Mouse (Mus musculus) layer of hippocampus, postnatal 10 days (tissue): ENCODE results near the gene Chd6. TPM values are rescaled to one million over a fixed set of nuclear protein-coding genes. Genes with fewer than 3 reads are reported as not detected.

Experiments used
- DNase-seq, 2 experiments: peaks; one replicate each; pipeline ENCODE4 v3.0.0; 2021; ENCODE audit warnings: low spot score in 2 of 2
- total RNA-seq, 2 experiments: library from RNA; stranded (reverse); gene quantifications; 2 replicates each; pipeline ENCODE4 v1.2.3; 2021

Chd6 gene
- total RNA-seq, 2 experiments from 2014 or later: 55.9 to 63.9 TPM

GRCm38 (mm10) chr2:161075553-161075952 is 33.3 kb downstream of the Chd6 start:
- no peak for DNase-seq

- DNase-seq: no peak
Observed at GRCm38 (mm10) chr2:161066097-161066759, 42.6 kb downstream of the Chd6 start.

- DNase-seq: no peak
Observed at GRCm38 (mm10) chr2:161065594-161065993, 43.3 kb downstream of the Chd6 start.

GRCm38 (mm10) chr2:161064836-161065235 is 44.0 kb downstream of the Chd6 start:
- DNase-seq: no peak

GRCm38 (mm10) chr2:161058841-161059240 is 50.0 kb downstream of the Chd6 start:
- no peak for DNase-seq

- DNase-seq: peak; percentile 35 to 47
Observed at GRCm38 (mm10) chr2:161053765-161054164, 55.1 kb downstream of the Chd6 start.

GRCm38 (mm10) chr2:161052175-161052574 is 56.7 kb downstream of the Chd6 start:
- no peak for DNase-seq

- no peak for DNase-seq
Observed at GRCm38 (mm10) chr2:161049426-161049825, 59.4 kb downstream of the Chd6 start.

- DNase-seq: no peak
Observed at GRCm38 (mm10) chr2:161044492-161045201, 64.2 kb downstream of the Chd6 start.

- no peak for DNase-seq
Observed at GRCm38 (mm10) chr2:161042874-161043273, 66.0 kb downstream of the Chd6 start.

- DNase-seq: no peak
Observed at GRCm38 (mm10) chr2:161040743-161041142, 68.1 kb downstream of the Chd6 start.

GRCm38 (mm10) chr2:161037766-161038165 is 71.1 kb downstream of the Chd6 start:
- DNase-seq: no peak

GRCm38 (mm10) chr2:161033141-161033540 is 75.7 kb downstream of the Chd6 start:
- no peak for DNase-seq

- DNase-seq: no peak
Observed at GRCm38 (mm10) chr2:161032394-161032793, 76.5 kb downstream of the Chd6 start.

GRCm38 (mm10) chr2:161024606-161025005 is 84.3 kb downstream of the Chd6 start:
- no peak for DNase-seq

- DNase-seq: no peak
Observed at GRCm38 (mm10) chr2:161017913-161018312, 91.0 kb downstream of the Chd6 start.

GRCm38 (mm10) chr2:161012577-161013251 is 96.2 kb downstream of the Chd6 start:
- no peak for DNase-seq

GRCm38 (mm10) chr2:161004338-161004737 is 104.5 kb downstream of the Chd6 start:
- DNase-seq: no peak

GRCm38 (mm10) chr2:160996987-160997763 is 111.7 kb downstream of the Chd6 start:
- DNase-seq: no peak

- DNase-seq: no peak
Observed at GRCm38 (mm10) chr2:160994181-160994580, 114.7 kb downstream of the Chd6 start.

GRCm38 (mm10) chr2:160992465-160992864 is 116.4 kb downstream of the Chd6 start:
- DNase-seq: no peak
